Mouse (Mus musculus): Measurements from ENCODE around the gene Shox2.

Gene Shox2

DNA sequence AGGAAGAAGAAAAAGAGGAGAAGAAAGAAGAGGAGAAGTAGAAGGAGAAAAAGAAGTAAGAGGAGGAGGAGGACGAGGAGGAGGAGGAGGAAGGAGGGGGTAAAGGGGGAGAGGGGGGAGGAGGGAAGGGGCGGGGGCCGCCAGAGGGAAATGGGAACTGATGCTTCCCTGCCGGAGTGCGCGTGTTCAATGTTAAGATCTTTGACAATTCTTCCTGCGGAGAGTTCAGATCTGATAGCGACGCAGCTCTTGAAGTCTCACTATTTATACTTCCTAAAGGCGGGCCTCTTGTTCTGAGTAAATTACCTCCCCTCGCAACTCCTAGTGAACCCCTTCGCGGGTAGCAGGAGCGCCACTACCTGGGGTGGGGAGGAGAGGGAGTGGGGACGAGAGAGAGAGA is at the start of gene Shox2:
TSS of gene Shox2 (minus strand) at position 66 of the 400 bp plus-strand sequence.
- no peak for ATAC-seq (ENCODE audit: insufficient number of reproducible peaks, low FRiP score, low TSS enrichment)

- no peak for ATAC-seq (ENCODE audit: insufficient number of reproducible peaks, low FRiP score, low TSS enrichment)
Measured at GRCm38 (mm10) chr3:66996820-66997219, 15.2 kb upstream of the Shox2 start.

DNA sequence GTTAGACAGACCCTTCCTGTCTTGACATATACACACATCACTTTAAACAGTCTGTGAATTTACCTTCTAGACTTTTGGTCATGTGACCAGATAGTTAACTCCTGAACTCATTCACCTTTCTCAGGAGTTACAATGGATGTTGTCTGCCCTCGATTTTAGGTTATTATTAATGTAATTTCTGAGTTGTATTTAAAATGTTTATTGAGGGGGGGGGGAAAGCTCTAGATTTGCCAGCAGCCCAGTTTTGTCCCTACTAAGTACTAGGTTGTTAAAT is 4.7 kb upstream of the Shox2 start:
- ATAC-seq (ENCODE audit: insufficient number of reproducible peaks, low FRiP score, low TSS enrichment): no peak

- peak; percentile 82 for ATAC-seq (ENCODE audit: insufficient number of reproducible peaks, low FRiP score, low TSS enrichment)
Measured at GRCm38 (mm10) chr3:66985539-66986286, 4.1 kb upstream of the Shox2 start.

DNA sequence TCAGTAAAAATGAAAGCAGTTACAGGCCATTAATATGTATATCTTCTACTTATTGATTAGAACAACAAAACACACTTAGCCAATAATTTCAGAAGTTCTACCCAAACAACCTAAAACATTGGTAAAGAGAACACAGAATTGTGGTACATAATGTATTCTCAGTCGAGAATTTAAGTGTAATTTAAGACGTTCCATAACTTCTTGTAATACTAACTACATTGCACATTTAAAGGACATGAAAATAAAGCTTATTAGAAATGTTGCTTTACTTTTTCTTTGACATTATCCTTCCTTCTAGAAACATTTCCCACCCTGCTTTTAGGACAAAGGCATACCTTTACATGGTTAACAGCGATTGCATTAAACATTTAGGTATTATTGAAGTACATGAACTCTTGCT is 1.9 kb upstream of the Shox2 start:
- ATAC-seq (ENCODE audit: insufficient number of reproducible peaks, low FRiP score, low TSS enrichment): no peak

GRCm38 (mm10) chr3:66982181-66982911 is 775 bp upstream of the Shox2 start:
- no peak for ATAC-seq (ENCODE audit: insufficient number of reproducible peaks, low FRiP score, low TSS enrichment)

GRCm38 (mm10) chr3:66981101-66981661 is 390 bp downstream of the Shox2 start, which contains the start of gene Rsrc1:
Gene Rsrc1 (plus strand): TSS chr3:66981390.
- ATAC-seq (ENCODE audit: insufficient number of reproducible peaks, low FRiP score, low TSS enrichment): no peak

DNA sequence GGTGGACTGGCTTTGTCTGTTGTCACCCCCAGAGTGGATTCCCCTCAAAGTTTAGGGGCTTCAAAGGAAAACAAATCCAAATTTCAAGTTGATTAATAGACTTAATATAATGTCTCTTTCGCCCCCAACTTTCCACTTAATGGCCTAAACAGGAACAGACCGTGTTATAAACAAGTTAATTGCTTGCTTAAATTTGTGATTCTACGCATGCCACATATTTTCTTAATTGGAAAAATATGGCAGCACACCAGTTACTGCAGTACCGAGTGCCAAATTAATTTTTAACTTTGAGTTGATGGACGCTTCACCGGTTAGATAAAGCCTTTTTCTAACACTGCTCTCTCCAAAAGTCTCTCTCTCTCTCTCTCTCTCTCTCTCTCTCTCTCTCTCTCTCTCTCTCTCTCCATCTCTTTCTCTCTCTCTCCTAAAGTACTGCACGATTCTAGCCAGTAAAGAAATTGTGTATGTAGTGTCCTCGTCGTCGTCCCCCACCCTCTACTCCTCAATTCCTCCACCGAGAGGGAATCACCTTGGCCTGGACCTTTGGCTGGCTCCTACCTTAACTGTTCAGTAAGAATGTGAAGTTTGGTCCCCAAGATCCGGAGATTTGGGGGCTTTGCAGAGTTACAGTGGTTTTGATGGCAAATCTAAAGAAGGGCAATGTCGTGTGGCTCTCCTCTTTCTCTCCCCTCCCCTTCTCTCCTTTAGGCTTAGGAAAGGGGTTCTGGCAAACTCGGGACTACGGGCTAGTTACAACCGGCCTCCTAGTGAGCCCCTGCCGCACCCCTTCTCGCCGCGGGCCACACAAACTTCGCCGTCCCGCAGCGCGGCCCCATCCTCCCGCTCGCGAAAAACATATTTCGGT is 1.2 kb downstream of the Shox2 start:
- no peak for ATAC-seq (ENCODE audit: insufficient number of reproducible peaks, low FRiP score, low TSS enrichment)

DNA sequence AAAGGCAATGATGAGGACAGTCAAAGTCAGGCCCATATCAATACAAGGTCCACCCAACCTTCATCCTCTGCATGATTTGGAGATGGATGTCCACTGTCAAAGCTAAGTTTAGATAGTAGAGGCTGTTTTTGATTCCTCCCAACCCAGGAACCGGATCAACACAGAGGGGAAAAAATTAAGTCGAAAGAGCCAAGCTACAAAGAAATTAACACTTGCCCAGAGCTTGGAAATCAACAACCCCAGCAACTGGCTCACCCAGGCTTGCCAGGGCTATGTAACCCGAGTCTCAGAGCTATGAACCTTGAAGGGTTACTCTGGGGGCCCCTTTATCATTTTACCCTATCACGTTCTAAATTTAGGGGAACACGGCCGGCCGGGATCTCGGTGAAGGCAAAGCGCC is 2.1 kb downstream of the Shox2 start:
- ATAC-seq (ENCODE audit: insufficient number of reproducible peaks, low FRiP score, low TSS enrichment): no peak

DNA sequence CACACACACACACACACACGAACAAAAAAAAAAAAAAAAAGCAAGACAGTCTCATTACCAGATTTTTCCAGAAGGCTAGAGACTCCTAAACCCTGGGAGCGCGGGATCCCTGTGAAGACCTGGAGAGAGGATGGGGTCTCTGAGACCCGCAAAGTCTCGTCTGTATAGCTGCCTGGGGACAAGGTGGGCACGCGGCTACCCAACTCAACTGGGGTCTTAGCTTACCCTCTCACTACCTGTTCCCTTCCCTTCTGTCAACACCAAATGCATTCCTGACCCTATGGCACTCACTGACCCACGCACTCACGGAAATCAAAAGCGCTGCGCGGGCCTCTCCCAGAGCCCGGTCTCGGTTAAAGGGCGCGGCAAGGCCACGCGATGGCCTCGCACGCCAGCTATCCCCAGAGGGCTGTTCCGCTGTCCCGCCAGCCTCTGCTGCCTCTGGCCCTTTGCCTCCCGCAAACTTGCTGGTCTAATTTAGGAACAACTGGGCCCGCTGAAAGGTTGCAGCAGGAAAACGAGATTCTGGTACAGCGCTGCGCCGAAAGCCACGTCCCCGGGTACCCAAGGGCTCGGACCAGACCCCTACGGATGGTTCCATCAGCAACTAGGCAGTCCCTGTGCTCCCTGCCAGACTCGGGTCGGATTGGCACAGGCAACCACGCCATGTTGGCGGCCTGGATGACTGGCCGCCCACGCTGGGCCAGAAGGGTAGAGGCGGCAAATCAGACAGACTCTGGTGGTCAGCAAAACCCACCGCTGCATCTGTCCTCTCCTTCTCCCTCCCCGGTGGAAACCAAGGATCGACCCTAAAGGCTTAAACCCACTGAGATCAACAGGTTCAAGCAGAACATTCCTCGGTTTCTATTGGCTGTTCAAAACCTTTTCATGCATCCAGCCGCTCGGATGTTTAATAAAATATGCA is 2.9 kb downstream of the Shox2 start:
- ATAC-seq (ENCODE audit: insufficient number of reproducible peaks, low FRiP score, low TSS enrichment): no peak

DNA sequence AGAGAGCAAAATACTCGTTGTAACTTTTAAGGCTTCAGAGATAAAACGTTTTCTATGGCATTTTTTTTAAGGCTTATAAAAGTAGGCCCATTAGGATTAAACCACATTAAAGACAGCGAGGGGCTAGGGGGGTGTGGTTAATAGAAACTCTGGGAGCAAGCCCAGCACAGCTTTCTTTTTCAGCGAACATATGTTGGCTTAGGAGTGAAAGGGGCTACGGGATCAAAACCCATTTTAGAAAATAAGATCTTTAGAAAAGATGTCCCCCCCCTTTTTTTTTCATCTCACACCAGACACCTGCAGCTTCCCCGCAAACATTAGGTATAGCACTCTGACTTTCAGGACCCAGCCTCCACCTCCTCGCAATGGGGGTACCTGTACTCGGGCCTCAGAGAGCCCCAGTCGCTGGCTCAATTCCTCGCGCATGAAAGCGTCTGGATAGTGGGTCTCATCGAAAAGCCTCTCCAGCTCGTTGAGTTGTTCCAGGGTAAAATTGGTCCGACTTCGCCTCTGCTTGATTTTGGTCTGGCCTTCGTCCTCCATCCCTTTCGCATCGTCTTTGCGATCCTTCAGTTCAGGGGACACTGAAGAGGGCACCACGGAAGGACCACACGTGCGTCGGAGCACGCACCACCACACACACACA is 3.6 kb downstream of the Shox2 start:
- ATAC-seq (ENCODE audit: insufficient number of reproducible peaks, low FRiP score, low TSS enrichment): no peak

DNA sequence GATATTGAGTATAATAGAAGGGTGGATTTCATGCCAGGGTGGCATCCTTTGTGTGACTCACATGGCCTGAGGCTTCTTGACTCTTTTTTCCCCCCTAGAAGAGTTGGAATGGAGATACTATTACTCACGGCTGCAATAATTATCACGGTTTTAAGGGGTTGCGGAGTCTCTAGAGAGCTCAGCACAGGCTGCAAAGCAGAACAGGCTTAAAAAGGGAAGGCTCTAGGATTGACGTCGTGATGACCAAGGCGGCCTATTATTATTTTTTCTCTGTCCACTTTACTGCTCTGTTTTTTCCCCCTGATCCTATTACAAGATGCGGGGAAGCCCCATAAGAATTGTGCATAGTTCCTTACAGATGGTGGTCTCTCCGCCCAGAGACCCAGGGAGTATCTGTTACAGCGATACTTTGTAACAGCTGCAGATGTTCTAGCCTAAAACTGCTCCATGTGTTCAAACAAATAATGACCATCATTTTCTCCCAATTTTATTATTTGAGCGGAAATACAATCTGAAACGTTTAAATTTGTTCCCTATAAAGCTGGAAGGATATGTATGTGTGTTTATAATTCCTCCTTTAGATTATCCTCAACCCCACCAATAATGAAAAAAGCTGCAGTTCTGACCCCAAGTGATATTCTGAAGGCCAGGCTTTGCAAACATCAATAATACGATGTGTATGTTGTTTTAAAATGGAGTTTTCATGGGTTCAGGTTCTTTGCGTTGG is 4.5 kb downstream of the Shox2 start:
- no peak for ATAC-seq (ENCODE audit: insufficient number of reproducible peaks, low FRiP score, low TSS enrichment)

GRCm38 (mm10) chr3:66974501-66974900 is 7.1 kb downstream of the Shox2 start:
- ATAC-seq (ENCODE audit: insufficient number of reproducible peaks, low FRiP score, low TSS enrichment): no peak

- no peak for ATAC-seq (ENCODE audit: insufficient number of reproducible peaks, low FRiP score, low TSS enrichment)
Measured at GRCm38 (mm10) chr3:66973391-66973943, 8.1 kb downstream of the Shox2 start.

DNA sequence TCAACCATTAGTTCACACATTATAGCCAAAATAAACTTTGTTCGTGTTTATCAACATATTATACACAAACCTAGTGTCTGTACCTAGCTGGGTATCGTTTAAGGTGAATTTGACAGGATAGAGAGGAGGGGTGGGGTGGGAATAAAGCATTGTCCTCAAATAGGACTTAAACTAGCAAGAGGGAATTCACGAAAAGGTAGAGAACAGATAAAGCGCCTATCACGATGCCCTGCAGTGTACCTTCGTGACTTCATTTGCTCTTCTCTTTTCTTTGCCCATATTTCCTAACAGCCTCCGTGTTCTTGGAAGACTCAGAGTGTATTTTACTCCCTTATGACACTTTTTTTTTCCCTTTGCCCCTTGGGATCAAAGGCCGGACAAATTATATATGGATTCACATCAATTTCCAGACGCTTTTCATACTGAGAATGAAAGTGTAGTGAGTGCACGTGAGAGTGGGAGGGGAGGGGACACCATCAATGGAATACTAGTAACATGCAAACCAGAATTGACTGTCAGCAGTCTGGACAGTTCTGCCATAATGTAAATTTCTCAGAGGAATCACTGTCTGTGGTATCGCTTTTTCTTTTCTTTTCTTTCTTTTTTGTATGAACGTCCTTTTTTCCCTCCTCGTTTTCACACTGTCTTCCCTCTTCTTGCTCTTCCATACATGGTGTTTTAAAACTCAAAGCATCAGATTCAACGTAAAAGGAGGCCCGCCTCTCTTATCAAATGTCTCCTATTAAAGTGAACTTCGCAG is 9.2 kb downstream of the Shox2 start:
- no peak for ATAC-seq (ENCODE audit: insufficient number of reproducible peaks, low FRiP score, low TSS enrichment)

- no peak for ATAC-seq (ENCODE audit: insufficient number of reproducible peaks, low FRiP score, low TSS enrichment)
Measured at GRCm38 (mm10) chr3:66970661-66971331, 10.8 kb downstream of the Shox2 start.

DNA sequence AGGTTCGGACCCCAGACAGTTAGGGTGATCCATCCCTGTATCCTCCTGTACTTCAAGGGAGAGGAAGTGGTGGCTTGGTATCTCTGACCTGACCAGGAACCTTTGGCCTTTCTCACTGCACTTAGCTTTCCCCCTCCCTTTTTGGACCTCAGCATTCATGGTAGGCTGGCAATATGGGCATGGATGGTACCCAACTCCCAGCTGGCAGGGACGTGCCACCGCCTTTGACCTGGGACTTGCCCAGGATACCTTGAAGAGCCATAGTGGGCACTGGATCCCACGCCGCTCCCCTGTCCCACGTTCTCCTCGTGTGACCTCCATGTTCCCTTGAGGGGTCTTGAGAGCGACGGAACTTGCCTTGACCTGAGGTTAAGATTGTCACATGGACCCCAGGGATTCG is 11.3 kb downstream of the Shox2 start:
- no peak; the same call in 1 of the 2 replicates for ATAC-seq (ENCODE audit: insufficient number of reproducible peaks, low FRiP score, low TSS enrichment)

Measured in cerebellum, adult (tissue).